ENCODE assay signal across 25 mouse cellular contexts in the genomic region with DNA sequence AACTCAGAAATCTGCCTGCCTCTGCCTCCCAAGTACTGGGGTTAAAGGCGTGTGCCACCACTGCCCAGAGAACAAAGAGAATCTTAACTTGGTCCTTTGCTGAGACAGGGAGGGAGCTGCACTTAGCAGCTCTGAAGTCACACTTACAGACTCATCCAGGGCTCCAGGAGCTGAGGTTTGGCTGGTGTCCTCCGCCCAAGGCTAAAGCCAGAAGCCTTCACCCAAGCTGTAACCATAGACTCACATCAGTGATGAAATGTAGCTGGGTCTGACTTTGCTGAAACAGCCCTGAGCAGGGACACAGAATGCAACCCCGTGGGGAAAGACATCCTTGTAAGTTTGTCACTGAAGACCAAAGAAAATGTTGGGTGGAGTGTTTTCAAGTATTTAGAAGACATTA. TPM values are rescaled to one million over a fixed set of nuclear protein-coding genes. Genes with fewer than 3 reads are reported as not detected.
DNase-seq lines count a peak whose midpoint lies in the region; ATAC-seq and TF ChIP-seq lines count a peak whose summit lies in the region.
"Had no signal": no experiment of that assay in that cellular context is flagged by ENCODE, and none has a peak within 500 bp of the region (broad histone marks: within the 10 kb centered on the region; RNA-seq: fewer than 3 reads in every experiment).

No protein-coding gene starts in this region.

- TF ChIP-seq CTCF in gastrocnemius, adult 2 months (IDR thresholded peaks at IDR 0.05) = no peak

- H3K9ac ChIP-seq in midbrain, embryonic 13.5 days (replicated peaks) = no peak overlapping the region
- H3K9ac ChIP-seq: embryonic facial prominence, embryonic 13.5 days; forebrain, embryonic 12.5 days; hindbrain, embryonic 15.5 days had no signal

- H3K9me3 ChIP-seq in midbrain, embryonic 13.5 days = no peaks in the 10 kb centered on the region
- H3K9me3 ChIP-seq: embryonic facial prominence, embryonic 13.5 days; forebrain, embryonic 12.5 days; heart, embryonic 13.5 days; hindbrain, embryonic 15.5 days had no signal

- H3K27ac ChIP-seq in gastrocnemius, adult 2 months = no peak overlapping the region
- no peak overlapping the region for H3K27ac ChIP-seq in midbrain, embryonic 13.5 days
- H3K27ac ChIP-seq: embryonic facial prominence, embryonic 13.5 days; forebrain, embryonic 12.5 days had no signal

- peak; percentile 55 for DNase-seq in gastrocnemius, adult 2 months
- no peak for DNase-seq in gastrocnemius, postnatal 4 days (ENCODE audit: low spot score in 2 of 2)
- DNase-seq in 3134 (ENCODE audit: extremely low read depth, insufficient read length, low spot score) = peak; percentile 50
- DNase-seq in MN1 (ENCODE audit: low spot score) = peak; percentile 5
- peak; percentile 59 for DNase-seq in adrenal gland, postnatal 14 days
- no peak for DNase-seq in ovary, postnatal 36 days (ENCODE audit: low spot score)
- no peak for DNase-seq in kidney, adult 9 months
- DNase-seq: B cell, adult 2 months; cerebellum, adult 18-20 months; cerebellum, adult 9-11 months; cerebellum, postnatal 36 days; heart, adult 18-20 months; heart, postnatal 36 days; kidney, adult 2 months had no signal

- no peaks in the 10 kb centered on the region for H3K36me3 ChIP-seq in midbrain, embryonic 13.5 days
- H3K36me3 ChIP-seq: embryonic facial prominence, embryonic 13.5 days; forebrain, embryonic 12.5 days; G1E; heart, embryonic 13.5 days; hindbrain, embryonic 15.5 days had no signal

- peaks cover 11% of the 10 kb centered on the region for H3K27me3 ChIP-seq in midbrain, embryonic 13.5 days
- H3K27me3 ChIP-seq: hindbrain, embryonic 15.5 days had no signal

- H3K4me1 ChIP-seq in midbrain, embryonic 13.5 days (replicated peaks) = peaks cover 11% of the 10 kb centered on the region

- no peak for ATAC-seq in midbrain, embryonic 13.5 days
- ATAC-seq: activated CD4-positive, CD25-positive, alpha-beta regulatory T cell, adult 4 months; CD4-positive, CD25-positive, alpha-beta regulatory T cell, adult 4 months; forebrain, embryonic 16.5 days; intestine, embryonic 16.5 days; Patski had no signal

- H3K4me2 ChIP-seq in midbrain, embryonic 13.5 days (replicated peaks) = no peak overlapping the region
- H3K4me2 ChIP-seq: embryonic facial prominence, embryonic 13.5 days; forebrain, embryonic 12.5 days; heart, embryonic 13.5 days; hindbrain, embryonic 15.5 days had no signal

- H3K4me3 ChIP-seq in gastrocnemius, adult 2 months = no peak overlapping the region
- H3K4me3 ChIP-seq in midbrain, embryonic 13.5 days (replicated peaks) = no peak overlapping the region
- H3K4me3 ChIP-seq: embryonic facial prominence, embryonic 13.5 days; forebrain, embryonic 12.5 days; heart, embryonic 13.5 days; hindbrain, embryonic 15.5 days had no signal

- WGBS in midbrain, embryonic 13.5 days = 83% methylated on average over 3 of the region's 3 CpGs

- intact Hi-C loops in gastrocnemius, adult 2 months (cut with DNase I) = no loop called here

RNA-seq across cellular contexts. Expression of a gene that starts 10.5 kb away (rescaled TPM):
- total RNA-seq in gastrocnemius, adult 2 months (2021) = under 1 TPM; 0.06 to 0.10 TPM
- total RNA-seq in gastrocnemius, postnatal 4 days (2021) = under 1 TPM; 0.12 to 0.13 TPM
- 4.7 and 5.4 TPM in 2 replicates for total RNA-seq in adrenal gland, postnatal 14 days (2021)
- 16.8 and 17.6 TPM in 2 replicates for polyA plus RNA-seq in midbrain, embryonic 13.5 days (2015; fragmentation: Nextera tagmentation; extraction: Ambion mirVana)
- polyA plus RNA-seq: activated CD4-positive, CD25-positive, alpha-beta regulatory T cell, adult 4 months; CD4-positive, CD25-positive, alpha-beta regulatory T cell, adult 4 months; G1E had no signal

RNA-seq across cellular contexts. Expression of a gene that starts 30.8 kb away (rescaled TPM):
- 1 to 10 TPM in 1 of 2 experiments, under 1 TPM in 1; 0.54 to 1.2 TPM for total RNA-seq in gastrocnemius, adult 2 months (2021)
- under 1 TPM; 0.86 to 0.96 TPM for total RNA-seq in gastrocnemius, postnatal 4 days (2021)
- 1.8 TPM in 2 replicates for total RNA-seq in adrenal gland, postnatal 14 days (2021)
- 0.40 and 0.43 TPM in 2 replicates for polyA plus RNA-seq in midbrain, embryonic 13.5 days (2015; fragmentation: Nextera tagmentation; extraction: Ambion mirVana)
- total RNA-seq: G1E had no signal
- polyA plus RNA-seq: G1E had no signal

Comparison
In these comparisons a context has a peak if more than half of its experiments do, and no peak if none do; other contexts are left out.
1. DNase-seq: peak in gastrocnemius, adult 2 months (single experiment), 3134 (single experiment), MN1 (single experiment) and adrenal gland, postnatal 14 days (single experiment); none in gastrocnemius, postnatal 4 days (0 of 2), ovary, postnatal 36 days (single experiment) and kidney, adult 9 months (single experiment).